Mouse (Mus musculus) kidney, adult 2 months (tissue): ENCODE results near the gene Rhobtb1.

Experiments used
- CTCF ChIP-seq: fragments of 200-500 bp; conservative IDR thresholded peaks from 2 replicates; pipeline ENCODE4 v1.5.1; 2011; ENCODE audit warnings: low read depth, mild to moderate bottlenecking, control low read depth, low read length, moderate library complexity, mixed read lengths; ENCODE audit not compliant: insufficient read depth, insufficient read length
- POLR2A ChIP-seq: fragments of 200-500 bp; IDR thresholded peaks from one replicate; pipeline ENCODE4 v1.6.1; 2011; ENCODE audit warnings: low read depth, low read length, control low read depth

- TF ChIP-seq CTCF (no peak), POLR2A (no peak)
Measured at GRCm38 (mm10) chr10:69290736-69291135, 139.5 kb downstream of the Rhobtb1 start.
